Mouse (Mus musculus) right cerebral cortex, postnatal 36 days (tissue): Measurements from ENCODE around the gene Igdcc3.

Experiments
- DNase-seq, 2 experiments: peaks; one replicate each; pipeline ENCODE4 v3.0.0; 2022; ENCODE audit warnings: low spot score in 2 of 2, mixed read lengths in 1 of 2

Gene Igdcc3

GRCm38 (mm10) chr9:65140936-65141305, at the start of gene Igdcc3:
Igdcc3 (plus strand) TSS chr9:65141189.
- no peak for DNase-seq

- DNase-seq = peak in 1 of 2 experiments; percentile 36
These were observed 46.8 kb upstream of the Igdcc3 start for GRCm38 (mm10) chr9:65094237-65094636.

GRCm38 (mm10) chr9:65100991-65101685, 39.9 kb upstream of the Igdcc3 start, which contains the start of gene Igdcc4:
Igdcc4 (plus strand) TSS chr9:65101486.
- peak in 1 of 2 experiments; percentile 26 for DNase-seq

- peak in 1 of 2 experiments; percentile 23 for DNase-seq
These were observed 39.2 kb upstream of the Igdcc3 start for GRCm38 (mm10) chr9:65101686-65102376.

- DNase-seq = no peak
These were observed 38.4 kb upstream of the Igdcc3 start for GRCm38 (mm10) chr9:65102377-65103172.

- no peak for DNase-seq
These were observed 37.7 kb upstream of the Igdcc3 start for GRCm38 (mm10) chr9:65103173-65103752.

GRCm38 (mm10) chr9:65106821-65107220, 34.2 kb upstream of the Igdcc3 start:
- no peak for DNase-seq

- DNase-seq = no peak
These were observed 33.1 kb upstream of the Igdcc3 start for GRCm38 (mm10) chr9:65107893-65108292.

GRCm38 (mm10) chr9:65109132-65110072, 31.6 kb upstream of the Igdcc3 start:
- DNase-seq = peak; percentile 13 to 37

GRCm38 (mm10) chr9:65111698-65112097, 29.3 kb upstream of the Igdcc3 start:
- no peak for DNase-seq

GRCm38 (mm10) chr9:65113694-65114093, 27.3 kb upstream of the Igdcc3 start:
- DNase-seq = no peak

- no peak for DNase-seq
These were observed 25.1 kb upstream of the Igdcc3 start for GRCm38 (mm10) chr9:65115891-65116290.

GRCm38 (mm10) chr9:65117516-65117915, 23.5 kb upstream of the Igdcc3 start:
- no peak for DNase-seq

- peak; percentile 42 to 51 for DNase-seq
These were observed 20.1 kb upstream of the Igdcc3 start for GRCm38 (mm10) chr9:65120935-65121334.

GRCm38 (mm10) chr9:65122545-65122944, 18.4 kb upstream of the Igdcc3 start:
- peak; percentile 75 to 76 for DNase-seq

- DNase-seq = no peak
These were observed 17.3 kb upstream of the Igdcc3 start for GRCm38 (mm10) chr9:65123552-65124168.

GRCm38 (mm10) chr9:65128123-65128815, 12.7 kb upstream of the Igdcc3 start:
- no peak for DNase-seq

GRCm38 (mm10) chr9:65131717-65132116, 9.3 kb upstream of the Igdcc3 start:
- no peak for DNase-seq

- DNase-seq = peak; percentile 45 to 55
These were observed 7.2 kb upstream of the Igdcc3 start for GRCm38 (mm10) chr9:65133739-65134138.

- DNase-seq = no peak
These were observed 5.9 kb upstream of the Igdcc3 start for GRCm38 (mm10) chr9:65135126-65135525.
